Mouse (Mus musculus) ovary, adult 18-20 months (tissue): ENCODE results near the gene Cyp2c65.
"Not testable (repeated sequence)": the region's sequence is repeated elsewhere in the genome, so short reads cannot be mapped to it uniquely, and the experiment has no call there.

ENCODE experiments used
- DNase-seq: peaks from one replicate; pipeline ENCODE4 v3.0.0; 2022; ENCODE audit warnings: low spot score, mixed read lengths

The Cyp2c65 gene

DNA sequence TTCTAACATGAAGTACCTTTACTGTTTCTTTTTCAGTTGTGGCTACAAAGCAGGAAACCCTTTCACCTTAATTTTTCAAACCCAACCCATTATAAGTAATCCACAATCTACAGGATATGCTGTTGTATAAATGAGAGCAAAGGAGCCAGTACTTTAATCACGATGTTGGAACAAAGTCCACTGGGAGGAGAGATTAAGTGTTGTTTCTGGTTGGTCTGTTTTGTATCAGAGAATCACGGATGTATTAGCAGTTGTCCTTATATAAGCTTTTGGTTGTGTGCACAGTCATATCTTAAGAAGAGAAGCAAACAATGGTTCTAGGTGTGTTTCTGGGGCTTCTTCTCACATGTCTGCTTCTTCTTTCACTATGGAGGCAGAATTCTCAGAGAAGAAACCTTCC is at the start of gene Cyp2c65:
Gene Cyp2c65, plus strand, starts transcription at position 297 of the 400 bp plus-strand sequence.
- DNase-seq: no peak

DNA sequence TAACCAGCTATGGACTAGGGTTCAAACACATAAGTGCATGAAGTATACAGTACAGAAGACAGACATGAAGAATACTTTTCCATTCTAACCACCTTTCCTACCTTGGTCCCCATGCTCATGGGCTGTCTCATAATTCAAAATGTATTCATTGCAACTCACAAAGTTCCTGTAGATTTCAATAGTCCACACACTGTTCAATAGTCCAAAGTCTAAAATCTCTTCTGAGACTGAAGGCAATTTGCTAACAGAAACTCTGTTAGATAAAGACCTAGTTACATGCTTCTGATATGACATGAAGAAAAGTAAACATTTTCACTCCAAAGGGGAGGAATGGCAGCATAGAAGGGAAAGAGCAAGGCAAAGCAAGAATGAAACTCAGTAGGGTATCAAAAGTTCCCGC is 2.9 kb upstream of the Cyp2c65 start:
- DNase-seq: no peak

DNA sequence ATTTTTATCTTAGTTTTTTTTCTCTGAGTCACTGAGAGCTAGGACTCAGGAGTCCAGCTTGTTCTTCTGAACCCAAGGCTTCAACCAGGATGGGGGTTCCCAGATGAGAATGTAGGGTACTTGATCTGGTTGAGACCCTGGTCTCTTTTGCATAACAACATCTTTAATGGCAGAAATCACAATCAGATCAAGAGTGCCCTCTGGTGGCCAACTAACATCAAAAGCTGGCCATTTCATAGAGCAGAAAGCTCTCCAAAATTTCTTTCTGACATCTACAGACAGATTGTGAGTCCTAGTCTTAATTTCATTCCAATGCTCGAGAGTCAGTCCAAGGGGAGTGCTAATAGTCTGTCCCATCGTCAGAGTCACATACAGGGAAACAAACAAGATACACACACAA is 38.0 kb downstream of the Cyp2c65 start:
- DNase-seq: not testable (repeated sequence)

DNA sequence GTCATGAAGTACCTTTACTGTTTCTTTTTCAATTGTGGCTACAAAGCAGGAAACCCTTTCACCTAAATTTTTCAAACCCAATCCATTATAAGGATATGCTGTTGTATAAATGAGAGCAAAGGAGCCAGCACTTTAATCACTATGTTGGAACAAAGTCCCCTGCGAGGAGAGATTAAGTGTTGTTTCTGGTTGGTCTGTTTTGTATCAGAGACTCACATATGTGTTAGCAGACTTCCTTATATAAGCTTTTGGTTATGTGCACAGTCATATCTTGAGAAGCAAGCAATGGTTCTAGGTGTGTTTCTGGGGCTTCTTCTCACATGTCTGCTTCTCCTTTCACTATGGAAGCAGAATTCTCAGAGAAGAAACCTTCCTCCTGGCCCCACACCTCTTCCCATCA is 52.8 kb downstream of the Cyp2c65 start, which contains the start of gene Cyp2c66:
Gene Cyp2c66, plus strand, starts transcription at position 255 of the 400 bp plus-strand sequence.
- DNase-seq: no peak
